Mouse (Mus musculus): ENCODE results near the gene Zfp710. TPM values are rescaled to one million over a fixed set of nuclear protein-coding genes. Genes with fewer than 3 reads are reported as not detected.

Zfp710 gene
- polyA plus RNA-seq, 1 experiment from 2014 or later: 20.8 TPM

DNA sequence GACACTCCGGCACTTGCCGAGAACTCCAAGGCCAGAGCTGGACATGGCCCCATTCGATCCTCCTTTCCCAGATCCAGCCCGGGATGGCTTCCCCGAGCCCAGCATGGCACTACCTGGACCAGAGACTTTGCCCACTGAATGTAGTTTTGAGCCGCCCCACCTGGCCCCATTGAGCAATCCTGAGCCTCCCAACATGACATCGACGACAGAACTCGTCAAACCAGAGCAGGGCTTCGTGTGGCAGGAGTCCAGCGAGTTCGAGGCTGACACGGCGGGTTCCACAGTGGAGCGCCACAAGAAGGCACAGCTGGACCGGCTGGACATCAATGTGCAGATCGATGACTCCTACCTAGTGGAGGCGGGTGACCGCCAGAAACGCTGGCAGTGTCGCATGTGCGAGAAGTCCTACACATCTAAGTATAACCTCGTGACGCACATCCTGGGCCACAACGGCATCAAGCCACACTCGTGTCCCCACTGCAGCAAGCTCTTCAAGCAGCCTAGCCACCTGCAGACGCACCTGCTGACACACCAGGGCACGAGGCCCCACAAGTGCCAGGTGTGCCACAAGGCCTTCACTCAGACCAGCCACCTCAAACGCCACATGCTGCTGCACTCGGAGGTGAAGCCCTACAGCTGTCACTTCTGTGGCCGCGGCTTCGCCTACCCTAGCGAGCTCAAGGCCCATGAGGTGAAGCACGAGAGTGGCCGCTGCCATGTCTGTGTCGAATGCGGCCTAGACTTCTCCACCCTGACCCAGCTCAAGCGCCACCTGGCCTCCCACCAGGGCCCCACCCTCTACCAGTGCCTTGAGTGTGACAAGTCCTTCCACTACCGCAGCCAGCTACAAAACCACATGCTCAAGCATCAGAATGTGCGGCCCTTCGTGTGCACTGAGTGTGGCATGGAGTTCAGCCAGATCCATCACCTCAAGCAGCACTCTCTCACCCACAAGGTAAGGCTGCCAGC lies 57.3 kb downstream of the Zfp710 start:
- peaks cover 50% of the 10 kb centered on the region for H3K36me3 ChIP-seq
- WGBS: 91% methylated on average over 42 of the region's 42 CpGs
- H3K27ac ChIP-seq: peak overlapping the region; percentile 48; the same call in 1 of the 2 replicates
- peaks cover 62% of the 10 kb centered on the region for H3K4me1 ChIP-seq
- no peaks in the 10 kb centered on the region for H3K27me3 ChIP-seq (ENCODE audit: insufficient read depth, poor library complexity, severe bottlenecking)
- DNase-seq (ENCODE audit: low spot score): no peak
- no peak overlapping the region for H3K4me3 ChIP-seq
- no peaks in the 10 kb centered on the region for H3K9me3 ChIP-seq

DNA sequence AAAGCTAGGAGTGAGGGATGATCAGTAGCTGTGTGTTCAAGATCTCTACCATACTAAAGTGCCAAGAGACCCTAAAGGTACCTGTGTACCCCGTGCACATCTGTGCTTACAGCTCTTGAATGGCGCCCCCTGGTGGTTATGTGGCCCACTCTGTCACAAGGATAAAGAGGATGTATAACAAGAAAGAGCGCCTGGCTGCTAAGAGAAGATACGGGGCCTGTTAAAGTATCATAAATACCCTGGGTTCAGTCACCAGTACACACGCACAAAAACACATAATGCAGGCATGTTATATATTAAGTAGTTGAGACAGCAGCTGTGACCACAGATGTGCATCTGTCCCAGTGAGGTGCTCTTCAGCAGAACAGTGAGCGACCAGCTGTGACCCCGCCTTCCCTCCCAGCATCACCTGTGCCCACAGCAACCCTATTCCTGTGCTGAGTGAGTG lies 59.9 kb downstream of the Zfp710 start:
- no peak overlapping the region for H3K4me3 ChIP-seq
- H3K36me3 ChIP-seq: peaks cover 74% of the 10 kb centered on the region
- peaks cover 37% of the 10 kb centered on the region for H3K4me1 ChIP-seq
- H3K27ac ChIP-seq: no peak overlapping the region
- DNase-seq (ENCODE audit: low spot score): peak; percentile 88
- WGBS: 63% methylated on average over 7 of the region's 7 CpGs
- H3K9me3 ChIP-seq: no peaks in the 10 kb centered on the region
- no peaks in the 10 kb centered on the region for H3K27me3 ChIP-seq (ENCODE audit: insufficient read depth, poor library complexity, severe bottlenecking)

DNA sequence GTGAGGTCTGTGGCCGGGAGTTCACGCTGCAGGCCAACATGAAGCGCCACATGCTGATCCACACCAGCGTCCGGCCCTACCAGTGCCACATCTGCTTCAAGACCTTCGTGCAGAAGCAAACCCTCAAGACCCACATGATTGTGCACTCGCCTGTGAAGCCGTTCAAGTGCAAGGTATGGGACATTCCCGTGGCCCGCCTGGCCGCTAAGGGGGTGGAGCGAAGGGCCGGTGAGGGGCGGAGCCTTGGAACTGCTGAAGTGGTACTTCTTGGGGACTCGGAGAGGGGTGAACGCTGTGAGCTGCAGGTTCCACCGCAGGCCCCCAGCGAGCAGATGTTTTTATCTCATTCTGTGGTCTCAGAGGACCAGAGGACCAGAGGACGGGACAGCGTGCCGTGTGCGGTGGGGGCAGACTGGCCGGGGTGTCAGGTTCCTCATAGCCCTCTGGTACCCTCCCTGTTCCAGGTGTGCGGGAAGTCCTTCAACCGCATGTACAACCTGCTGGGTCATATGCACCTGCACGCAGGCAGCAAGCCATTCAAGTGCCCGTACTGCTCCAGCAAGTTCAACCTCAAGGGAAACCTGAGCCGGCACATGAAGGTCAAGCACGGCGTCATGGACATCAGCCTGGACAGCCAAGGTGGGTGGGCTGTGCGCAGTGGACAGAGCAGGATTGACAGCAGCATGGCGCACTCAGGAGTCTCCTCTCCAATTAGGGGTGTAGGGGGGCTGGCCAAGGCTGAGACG lies 61.5 kb downstream of the Zfp710 start:
- Histone ChIP-seq H3K4me3 (no peak overlapping the region), H3K9me3 (no peaks in the 10 kb centered on the region), H3K27ac (no peak overlapping the region), H3K4me1 (peaks cover 28% of the 10 kb centered on the region), H3K27me3 (ENCODE audit: insufficient read depth, poor library complexity, severe bottlenecking) (no peaks in the 10 kb centered on the region), H3K36me3 (peaks cover 87% of the 10 kb centered on the region)
- 77% methylated on average over 33 of the region's 33 CpGs for WGBS
- no peak for DNase-seq (ENCODE audit: low spot score)

DNA sequence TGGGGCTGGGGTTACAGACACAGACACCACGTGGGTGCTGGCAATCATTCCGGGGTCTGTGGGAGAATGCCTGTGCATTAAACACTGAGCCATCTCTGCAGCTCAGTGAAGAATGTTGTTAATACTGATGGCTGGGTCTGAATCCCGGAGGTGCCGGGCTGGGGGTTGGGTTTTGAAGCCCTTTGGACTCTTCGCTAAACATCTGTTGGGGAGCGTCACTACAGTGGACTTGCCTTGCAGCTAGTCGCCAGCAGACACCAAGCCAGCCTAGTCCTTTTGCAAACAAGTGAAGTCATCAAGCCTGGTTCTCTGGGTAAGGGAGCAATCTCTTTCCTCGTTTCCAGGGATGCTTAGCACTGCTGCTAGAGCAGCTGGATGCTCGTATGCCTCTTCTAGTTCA lies 63.6 kb downstream of the Zfp710 start:
- WGBS: 79% methylated on average over 9 of the region's 9 CpGs

DNA sequence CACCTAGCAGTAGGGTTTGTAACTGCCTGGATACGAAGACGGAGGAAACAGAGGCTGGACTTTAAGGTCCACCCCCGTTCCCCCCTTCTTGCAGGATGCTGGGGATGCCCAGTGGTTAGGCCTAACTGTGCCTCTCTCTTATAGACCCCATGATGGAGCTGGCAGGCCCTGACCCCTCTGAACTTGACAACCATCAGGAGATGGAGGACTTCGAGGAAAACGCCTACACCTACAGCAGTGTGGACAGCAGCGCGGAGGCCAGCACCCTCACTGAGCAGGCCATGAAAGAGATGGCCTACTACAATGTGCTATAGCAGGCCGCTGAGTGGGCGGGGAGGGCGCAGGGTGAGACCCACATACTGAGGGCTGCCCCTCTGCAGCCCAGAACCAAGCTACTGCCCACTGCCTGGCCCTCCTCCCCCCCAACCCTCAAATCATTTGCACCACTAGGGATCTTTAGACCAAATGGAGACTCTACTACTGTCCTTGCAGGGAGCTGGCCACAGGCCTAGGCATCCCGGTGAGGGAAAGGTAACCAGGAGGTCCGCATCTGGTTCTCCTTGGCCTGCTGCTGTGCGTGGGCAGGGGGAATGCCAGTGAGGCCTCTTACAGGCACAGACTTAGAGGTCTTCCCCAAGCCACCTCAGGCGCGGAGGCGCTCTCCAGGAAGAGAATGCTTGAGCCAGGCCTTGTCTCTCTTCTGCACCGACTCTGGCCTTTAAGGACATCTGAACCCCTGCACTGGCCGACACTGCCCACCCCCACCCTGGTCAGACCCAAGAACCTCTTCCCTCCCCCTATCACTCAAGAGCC lies 65.8 kb downstream of the Zfp710 start:
- 84% methylated on average over 18 of the region's 18 CpGs for WGBS
- DNase-seq (ENCODE audit: low spot score): no peak

More for the DNA sequence above, 63.6 kb downstream of the Zfp710 start:
- DNase-seq (ENCODE audit: low spot score): no peak
- H3K4me3 ChIP-seq: no peak overlapping the region
- no peak overlapping the region for H3K27ac ChIP-seq
- peaks cover 31% of the 10 kb centered on the region; the same call in 1 of the 2 replicates for H3K4me1 ChIP-seq
- no peaks in the 10 kb centered on the region for H3K27me3 ChIP-seq (ENCODE audit: insufficient read depth, poor library complexity, severe bottlenecking)
- no peaks in the 10 kb centered on the region for H3K9me3 ChIP-seq
- peaks cover 85% of the 10 kb centered on the region for H3K36me3 ChIP-seq

DNA sequence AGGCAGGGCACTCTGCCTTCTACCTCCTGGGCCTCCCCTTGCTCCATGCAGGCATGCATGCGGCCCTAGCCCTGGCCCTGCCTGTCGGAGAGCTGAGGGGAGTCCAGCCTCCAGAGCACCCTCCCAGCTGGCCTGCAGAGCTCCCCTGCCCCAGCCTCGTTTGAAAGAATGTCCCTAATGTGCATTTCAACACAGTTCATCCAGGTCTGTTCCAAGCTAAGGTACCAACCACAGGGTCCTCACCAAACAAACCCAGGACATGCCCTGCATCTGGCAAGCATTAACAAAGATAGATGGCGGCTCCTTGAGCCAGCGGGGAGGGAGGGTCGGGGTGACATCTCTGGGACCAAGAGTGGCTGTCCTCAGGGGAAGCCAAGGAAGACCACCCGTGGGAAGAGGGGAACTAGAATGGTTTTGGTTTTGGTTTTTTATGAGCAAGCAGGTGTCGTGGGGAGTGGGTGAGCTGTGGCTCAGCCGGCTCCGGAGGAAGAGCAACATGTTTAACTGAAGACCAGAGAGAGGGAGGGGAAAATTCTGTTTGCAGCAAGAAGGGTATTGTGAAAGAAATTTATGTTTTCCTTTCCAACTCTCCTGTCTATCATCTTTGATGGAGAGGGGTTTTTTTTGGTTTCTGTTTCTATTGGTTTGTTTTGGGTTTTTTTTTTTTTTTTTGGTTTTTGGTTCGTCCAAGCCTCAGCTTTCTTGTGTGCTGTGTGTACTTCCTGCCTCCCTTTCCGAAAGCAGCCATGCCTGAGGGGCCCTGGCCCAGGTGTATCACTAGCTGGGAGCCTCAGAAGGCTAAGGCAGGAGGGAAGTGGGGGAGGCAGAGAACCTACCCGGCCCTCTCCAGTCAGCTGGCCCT lies 66.6 kb downstream of the Zfp710 start:
- Histone ChIP-seq H3K27ac (peak overlapping the region; percentile 39; the same call in 1 of the 2 replicates), H3K9me3 (no peaks in the 10 kb centered on the region), H3K27me3 (ENCODE audit: insufficient read depth, poor library complexity, severe bottlenecking) (no peaks in the 10 kb centered on the region), H3K36me3 (peaks cover 97% of the 10 kb centered on the region), H3K4me3 (no peak overlapping the region), H3K4me1 (peaks cover 23% of the 10 kb centered on the region; the same call in 1 of the 2 replicates)
- no peak for DNase-seq (ENCODE audit: low spot score)
- WGBS: 65% methylated on average over 13 of the region's 13 CpGs

More for the DNA sequence above, 65.8 kb downstream of the Zfp710 start:
- H3K27me3 ChIP-seq (ENCODE audit: insufficient read depth, poor library complexity, severe bottlenecking): no peaks in the 10 kb centered on the region
- H3K4me3 ChIP-seq: no peak overlapping the region
- H3K9me3 ChIP-seq: no peaks in the 10 kb centered on the region
- peaks cover 27% of the 10 kb centered on the region; the same call in 1 of the 2 replicates for H3K4me1 ChIP-seq
- peaks cover 96% of the 10 kb centered on the region for H3K36me3 ChIP-seq
- H3K27ac ChIP-seq: peak overlapping the region; percentile 39; the same call in 1 of the 2 replicates

DNA sequence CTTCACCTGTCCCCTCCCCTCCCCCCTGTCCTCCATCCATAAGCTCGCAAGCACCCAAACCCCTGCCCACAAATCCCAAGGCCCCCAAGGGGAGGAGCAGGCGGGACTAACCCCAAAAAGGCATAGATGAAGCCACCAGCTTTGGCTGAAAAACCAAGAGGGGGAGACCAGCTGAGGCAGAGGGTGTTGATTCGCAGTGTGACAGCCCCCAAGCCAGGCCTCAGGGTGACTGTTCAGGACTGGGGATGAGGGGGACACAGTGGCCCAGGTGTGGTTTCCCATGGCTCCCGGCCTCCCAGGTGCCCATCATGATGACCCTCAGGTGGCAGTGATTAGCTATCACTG lies 67.2 kb downstream of the Zfp710 start:
- Histone ChIP-seq H3K4me3 (no peak overlapping the region), H3K9me3 (no peaks in the 10 kb centered on the region), H3K4me1 (peaks cover 20% of the 10 kb centered on the region; the same call in 1 of the 2 replicates), H3K27me3 (ENCODE audit: insufficient read depth, poor library complexity, severe bottlenecking) (no peaks in the 10 kb centered on the region), H3K36me3 (peaks cover 97% of the 10 kb centered on the region), H3K27ac (no peak overlapping the region)
- no peak for DNase-seq (ENCODE audit: low spot score)
- WGBS: 84% methylated on average over 4 of the region's 4 CpGs

DNA sequence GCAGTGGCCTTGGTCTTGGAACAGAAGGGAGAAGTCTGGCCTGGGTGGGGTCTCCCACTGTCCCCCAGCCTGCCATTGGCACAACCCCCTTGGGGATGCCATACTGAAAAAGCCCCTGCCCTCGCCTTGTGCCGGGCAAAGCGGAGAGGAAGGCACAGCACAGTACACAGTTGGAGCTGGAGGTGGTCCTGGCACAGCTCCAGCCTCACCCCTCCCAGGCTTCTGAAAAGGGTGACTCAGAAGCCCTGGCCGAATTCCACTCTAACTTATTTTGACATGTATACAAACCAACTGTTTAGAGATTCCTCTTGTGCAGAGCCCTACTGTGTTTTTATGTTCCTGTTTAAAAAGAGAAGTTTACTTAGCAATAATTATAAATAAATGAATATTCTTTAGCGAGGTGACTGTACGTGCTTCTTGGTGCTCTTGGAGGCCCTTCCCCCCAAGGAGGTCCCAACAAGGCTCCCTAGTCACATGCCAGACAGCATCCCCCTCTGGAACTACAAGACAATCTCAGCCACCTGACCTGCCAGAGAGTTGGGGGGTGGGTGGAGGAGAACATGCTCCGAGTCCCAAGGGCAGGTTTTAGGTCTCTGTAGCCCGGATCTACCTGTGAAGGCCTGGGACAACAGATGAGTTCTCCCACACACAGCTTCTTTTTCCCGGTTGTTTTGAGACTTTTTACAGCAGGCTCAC lies 67.9 kb downstream of the Zfp710 start:
- DNase-seq (ENCODE audit: low spot score): no peak

DNA sequence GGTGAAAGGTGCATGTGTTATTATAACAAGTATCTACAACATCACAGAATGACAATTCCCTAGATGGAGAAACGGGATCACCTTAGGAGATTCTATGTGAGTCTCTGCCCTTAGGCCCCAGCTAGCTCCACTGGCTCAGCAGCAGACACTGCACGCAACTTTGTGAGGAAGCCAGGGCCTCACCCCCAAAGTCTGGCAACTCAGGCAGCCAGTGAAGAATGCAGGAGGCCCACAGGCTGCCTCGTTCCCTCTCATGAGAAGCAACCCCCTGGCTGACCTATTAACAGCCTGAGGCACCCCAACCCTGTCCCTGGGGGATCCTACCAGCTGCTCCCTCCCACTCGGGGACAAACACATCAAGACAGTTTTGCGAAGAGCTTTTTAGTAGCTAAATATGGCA lies 69.9 kb downstream of the Zfp710 start:
- H3K27me3 ChIP-seq (ENCODE audit: insufficient read depth, poor library complexity, severe bottlenecking): no peaks in the 10 kb centered on the region
- peaks cover 20% of the 10 kb centered on the region; the same call in 1 of the 2 replicates for H3K4me1 ChIP-seq
- no peak for DNase-seq (ENCODE audit: low spot score)
- H3K4me3 ChIP-seq: no peak overlapping the region
- H3K27ac ChIP-seq: no peak overlapping the region
- no peaks in the 10 kb centered on the region for H3K9me3 ChIP-seq
- peaks cover 99% of the 10 kb centered on the region for H3K36me3 ChIP-seq
- WGBS: 84% methylated on average over 5 of the region's 5 CpGs

More for the DNA sequence above, 67.9 kb downstream of the Zfp710 start:
- Histone ChIP-seq H3K27ac (peak overlapping the region; percentile 62), H3K9me3 (no peaks in the 10 kb centered on the region), H3K36me3 (peaks cover 97% of the 10 kb centered on the region), H3K4me3 (no peak overlapping the region), H3K4me1 (peaks cover 20% of the 10 kb centered on the region; the same call in 1 of the 2 replicates), H3K27me3 (ENCODE audit: insufficient read depth, poor library complexity, severe bottlenecking) (no peaks in the 10 kb centered on the region)
- 80% methylated on average over 9 of the region's 9 CpGs for WGBS

DNA sequence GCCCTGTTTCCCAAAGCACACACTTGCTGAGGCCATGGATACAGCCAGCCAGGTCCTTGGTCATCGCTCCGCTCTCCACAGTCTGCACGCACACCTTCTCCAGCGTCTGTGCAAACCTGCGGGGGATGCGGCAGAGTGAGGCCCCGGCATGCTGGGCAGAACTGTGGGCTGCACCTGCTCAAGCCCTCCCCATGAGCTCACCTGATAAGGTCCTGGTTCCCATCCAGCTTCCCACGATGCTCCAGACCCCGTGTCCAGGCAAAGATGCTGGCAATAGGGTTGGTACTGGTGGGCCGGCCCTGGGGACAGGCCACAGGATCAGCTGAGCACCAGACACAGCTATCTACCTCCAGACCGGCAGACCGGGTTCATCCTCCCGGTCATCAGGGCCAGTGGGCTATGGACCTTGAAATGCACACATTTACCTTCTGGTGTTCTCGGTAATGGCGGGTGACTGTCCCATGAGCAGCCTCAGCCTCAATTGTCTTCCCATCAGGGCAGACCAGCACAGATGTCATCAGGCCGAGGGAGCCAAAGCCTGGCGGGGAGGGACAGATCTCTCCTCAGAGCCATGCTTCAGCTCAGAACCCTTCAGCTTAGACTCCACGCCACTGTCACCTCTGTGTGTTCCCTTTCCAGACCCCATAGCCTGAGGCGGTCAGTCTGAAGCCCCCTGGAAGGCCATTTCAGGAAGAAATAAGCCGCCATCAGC lies 71.1 kb downstream of the Zfp710 start:
- WGBS: 92% methylated on average over 20 of the region's 20 CpGs
- no peak overlapping the region for H3K4me3 ChIP-seq
- H3K27me3 ChIP-seq (ENCODE audit: insufficient read depth, poor library complexity, severe bottlenecking): no peaks in the 10 kb centered on the region
- no peak overlapping the region for H3K27ac ChIP-seq
- H3K36me3 ChIP-seq: peaks cover 99% of the 10 kb centered on the region
- no peaks in the 10 kb centered on the region for H3K9me3 ChIP-seq
- no peak for DNase-seq (ENCODE audit: low spot score)
- peaks cover 17% of the 10 kb centered on the region; the same call in 1 of the 2 replicates for H3K4me1 ChIP-seq
